Mouse (Mus musculus) testis, postnatal 14 days (tissue): ENCODE measurements at regions not wholly inside any gene's neighbourhood (a gene's known extent, or its start where the extent isn't known, plus 50 kb on each side); places are given as distances from the start of the nearest gene placed in this dataset.

Source experiments
- DNase-seq: peaks from one replicate; pipeline ENCODE4 v3.0.0; 2021; ENCODE audit warnings: low spot score

DNA sequence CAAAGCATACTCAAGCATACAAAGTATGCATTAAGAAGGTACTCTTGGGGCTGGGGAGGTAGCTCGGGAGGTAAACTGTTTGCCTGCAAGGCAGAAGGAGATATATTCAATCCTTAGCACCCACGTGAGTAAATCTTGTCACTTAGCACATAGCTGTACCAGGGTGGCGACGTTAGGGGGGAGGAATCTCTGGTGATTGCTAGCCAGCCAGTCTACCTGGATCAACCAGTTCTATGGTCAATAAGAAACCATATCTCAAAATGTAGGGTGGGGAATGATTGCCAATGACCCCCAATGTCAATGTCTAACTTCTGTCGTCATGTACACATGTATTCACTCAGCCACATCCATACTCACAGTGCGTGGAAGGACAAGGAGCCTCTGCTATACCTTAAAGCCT is 214.5 kb downstream of the CK137956 start:
- DNase-seq: no peak

DNA sequence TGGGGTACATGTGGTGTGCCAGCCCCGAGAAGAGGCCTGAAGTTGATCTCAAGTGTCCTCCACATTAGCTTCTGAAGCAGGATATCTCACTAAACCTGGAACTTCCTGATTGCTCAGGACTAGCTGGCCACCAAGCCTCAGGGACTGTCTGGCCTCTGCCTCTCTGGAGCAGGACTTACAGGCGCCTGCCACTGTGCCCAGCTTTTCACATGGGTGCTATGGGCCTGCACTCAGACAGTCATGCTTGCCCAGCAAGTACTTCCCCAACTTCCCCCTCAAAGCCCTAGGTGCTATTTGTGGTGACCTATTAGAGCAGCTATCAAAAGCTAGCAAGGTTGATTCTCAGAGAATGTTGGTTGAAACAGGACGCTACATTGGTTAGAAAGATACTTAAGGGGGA is 220.0 kb downstream of the CK137956 start:
- DNase-seq: no peak

DNA sequence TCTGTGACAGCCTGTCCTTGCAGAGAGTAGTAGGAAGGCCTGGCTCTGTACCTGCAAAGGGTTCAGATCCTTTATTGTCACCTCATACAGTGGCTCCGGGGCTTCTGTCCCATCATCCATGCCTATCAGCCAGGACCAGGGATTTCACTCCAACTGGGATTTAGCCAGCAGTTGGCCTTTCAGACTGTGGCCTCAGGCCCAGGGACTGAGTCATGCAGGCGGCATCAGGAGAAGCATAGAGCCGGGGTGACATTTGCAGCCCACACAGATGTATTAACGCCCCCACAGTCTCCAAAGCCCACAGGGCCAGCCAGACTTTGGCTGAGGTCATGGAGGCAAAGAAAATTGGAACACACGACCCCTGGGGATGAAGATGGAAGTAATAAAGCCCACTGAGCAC is 222.9 kb downstream of the CK137956 start:
- DNase-seq: no peak

DNA sequence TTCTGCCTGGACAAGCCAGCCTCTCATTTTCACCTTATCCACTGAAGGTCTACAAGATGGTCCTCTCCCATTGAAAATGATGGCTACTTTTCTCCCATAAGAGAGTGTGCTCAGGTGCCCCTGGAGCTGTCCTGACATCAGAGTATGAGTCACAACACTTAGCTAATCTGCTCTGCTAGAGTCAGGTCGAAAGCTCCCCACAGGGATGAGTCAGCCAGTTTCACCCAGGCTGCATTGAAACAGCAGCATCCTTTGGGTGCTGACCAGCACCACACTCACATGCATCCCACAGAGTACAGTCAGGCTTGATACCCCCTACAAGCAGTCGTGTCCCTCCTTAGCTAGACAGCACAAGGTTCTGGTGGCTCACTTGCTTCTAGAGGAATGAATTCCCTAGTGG is 234.0 kb downstream of the CK137956 start:
- DNase-seq: no peak

DNA sequence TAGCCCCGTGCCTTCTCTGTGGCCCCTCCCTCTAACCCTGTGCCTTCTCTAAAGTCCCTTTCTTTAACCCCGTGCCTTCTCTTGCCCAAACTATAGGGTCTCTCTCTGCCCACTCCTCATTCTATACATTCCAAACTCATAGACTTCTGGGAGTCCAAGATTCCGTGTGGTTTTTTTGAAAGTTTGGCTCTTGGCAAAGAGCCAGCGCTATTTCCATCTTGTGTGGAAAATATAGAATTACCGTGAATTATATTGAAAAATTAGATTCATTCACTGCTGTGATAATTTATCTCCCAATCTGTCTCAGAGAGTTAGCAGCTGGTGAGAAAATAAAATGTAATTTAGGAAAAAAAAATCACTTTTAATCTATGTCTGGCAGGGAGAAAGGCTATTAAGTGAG is 234.6 kb downstream of the CK137956 start:
- DNase-seq: no peak

DNA sequence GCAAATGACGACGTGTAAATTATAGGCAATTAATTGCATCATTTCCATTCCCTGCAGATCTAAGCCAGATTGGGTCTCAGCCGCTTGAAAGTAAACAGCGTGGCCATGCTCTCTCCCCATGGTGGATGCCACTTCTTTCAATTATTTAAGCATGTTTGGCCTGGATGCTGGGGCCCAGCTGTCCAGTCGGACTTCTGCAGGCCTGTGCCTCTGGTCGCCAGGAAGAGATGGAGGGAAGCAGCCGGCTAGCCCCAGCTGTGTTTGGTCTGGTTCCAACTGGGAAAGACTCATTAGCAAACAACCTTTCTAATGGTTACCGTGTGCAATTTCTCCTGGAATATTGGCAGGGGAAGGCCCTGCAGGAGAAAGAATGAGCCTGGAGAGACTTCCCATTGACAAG is 236.1 kb downstream of the CK137956 start:
- DNase-seq: no peak

DNA sequence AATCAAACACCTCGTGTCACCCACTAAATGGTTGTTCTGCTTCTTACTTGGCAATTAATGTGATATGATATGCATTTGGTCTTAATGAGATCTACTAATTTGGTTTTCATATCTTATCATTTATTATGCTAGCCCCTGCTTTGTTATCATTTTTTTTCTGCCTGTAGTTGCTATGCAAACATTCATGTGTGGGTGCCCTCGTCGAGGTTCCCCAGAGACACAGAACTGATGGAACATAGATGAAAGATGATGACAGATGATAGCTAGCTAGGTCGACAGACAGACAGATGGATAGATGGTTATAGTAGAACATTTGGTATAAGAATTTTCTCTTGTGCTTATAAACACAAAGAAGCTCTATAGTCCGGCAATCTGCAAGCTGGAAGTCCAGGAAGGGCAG is 252.1 kb downstream of the CK137956 start:
- DNase-seq: no peak

DNA sequence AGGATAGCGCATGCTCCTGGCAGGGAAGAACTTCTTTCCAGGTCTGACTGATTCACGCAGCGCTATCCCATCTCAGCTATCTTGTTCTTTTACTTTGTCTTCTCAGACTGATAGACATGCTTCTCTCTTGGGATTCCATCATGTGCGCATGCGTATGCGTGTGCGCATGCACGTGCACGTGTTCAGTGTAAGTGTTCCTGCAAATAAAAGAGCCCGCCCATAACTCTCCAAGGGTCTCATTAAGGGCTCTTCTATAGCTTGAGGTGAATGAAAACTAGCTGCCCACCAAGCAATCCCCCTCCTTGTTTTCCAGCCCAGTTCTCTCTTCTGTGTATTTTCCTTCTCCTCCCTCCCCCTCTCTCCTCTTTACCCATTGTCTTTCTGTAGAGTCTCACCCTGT is 258.5 kb downstream of the CK137956 start:
- no peak for DNase-seq

DNA sequence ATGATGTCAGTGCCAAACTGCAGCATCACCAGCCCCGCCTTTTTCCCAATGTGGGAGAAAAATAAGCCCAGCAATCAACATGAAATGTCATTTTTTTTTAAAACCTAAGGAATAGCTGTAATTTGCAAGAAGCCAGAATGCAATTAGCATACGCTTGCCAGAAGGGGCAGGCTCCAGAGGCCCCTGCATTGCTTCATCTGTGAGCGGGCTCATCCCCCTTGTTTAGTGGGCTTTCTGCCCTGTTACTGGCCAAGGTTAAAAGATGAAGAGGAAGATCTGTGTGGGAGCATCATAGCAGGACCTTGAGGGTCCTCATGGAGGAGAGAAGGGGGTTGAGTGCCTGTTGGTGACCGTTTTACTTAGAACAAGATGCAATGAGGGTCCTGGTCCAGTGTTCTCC is 259.9 kb downstream of the CK137956 start:
- DNase-seq: no peak

DNA sequence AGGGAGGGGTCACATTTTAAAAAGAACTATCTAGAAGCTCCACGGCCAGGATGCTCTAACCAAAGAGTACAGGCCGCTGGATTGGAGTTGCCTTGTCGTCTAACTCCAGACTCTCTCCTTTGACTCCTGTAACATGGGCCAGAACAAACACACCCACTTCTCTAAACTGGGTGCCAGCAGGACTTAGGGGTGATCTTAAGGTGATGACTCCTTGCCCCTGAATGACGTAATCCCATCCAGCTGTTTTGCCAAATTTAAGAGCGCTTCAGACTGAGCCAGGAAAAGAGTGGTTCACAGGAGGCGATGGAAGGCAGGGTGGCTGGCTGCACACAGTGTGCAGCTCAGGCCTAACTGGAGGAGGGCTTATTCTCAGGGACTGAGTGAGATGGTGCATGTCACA is 261.0 kb downstream of the CK137956 start:
- DNase-seq: no peak

DNA sequence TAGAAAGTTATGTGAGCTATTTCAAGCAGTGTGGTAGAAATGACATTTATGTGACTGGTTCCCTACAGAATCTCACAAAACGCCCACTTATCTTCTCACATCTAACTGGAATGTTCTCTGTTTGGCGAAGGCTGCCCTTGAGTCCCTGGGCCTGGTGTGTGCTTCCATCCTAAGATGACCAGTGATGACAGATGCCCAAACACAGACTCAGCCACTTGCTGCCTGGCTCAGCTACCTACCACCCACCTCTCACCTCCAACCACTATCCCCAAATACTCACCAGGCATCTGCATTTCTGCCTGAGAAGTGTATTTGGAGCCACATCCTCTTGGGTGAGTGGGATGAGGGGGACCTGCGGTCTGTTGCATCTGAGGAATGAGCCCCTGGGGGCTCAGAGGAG is 262.6 kb downstream of the CK137956 start:
- no peak for DNase-seq

DNA sequence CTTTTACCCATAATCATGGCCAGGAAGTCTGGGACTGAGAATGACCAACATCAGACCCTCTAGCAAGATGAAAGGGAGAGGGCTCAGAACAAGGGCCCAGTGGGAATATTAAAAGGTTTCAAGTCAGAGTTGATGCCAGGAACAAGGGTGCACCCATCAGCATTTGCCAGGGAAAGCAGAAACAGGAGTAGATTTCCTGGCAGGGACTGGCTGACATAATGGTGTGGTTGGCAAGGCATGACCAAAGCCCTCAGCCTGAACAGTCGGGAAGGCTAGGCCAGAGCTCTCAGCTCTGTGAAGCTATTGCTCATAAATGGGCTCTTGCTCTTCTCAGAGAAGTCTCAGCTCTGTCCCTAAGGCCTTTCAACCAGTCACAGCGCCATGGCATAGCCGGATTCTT is 263.6 kb downstream of the CK137956 start:
- no peak for DNase-seq

DNA sequence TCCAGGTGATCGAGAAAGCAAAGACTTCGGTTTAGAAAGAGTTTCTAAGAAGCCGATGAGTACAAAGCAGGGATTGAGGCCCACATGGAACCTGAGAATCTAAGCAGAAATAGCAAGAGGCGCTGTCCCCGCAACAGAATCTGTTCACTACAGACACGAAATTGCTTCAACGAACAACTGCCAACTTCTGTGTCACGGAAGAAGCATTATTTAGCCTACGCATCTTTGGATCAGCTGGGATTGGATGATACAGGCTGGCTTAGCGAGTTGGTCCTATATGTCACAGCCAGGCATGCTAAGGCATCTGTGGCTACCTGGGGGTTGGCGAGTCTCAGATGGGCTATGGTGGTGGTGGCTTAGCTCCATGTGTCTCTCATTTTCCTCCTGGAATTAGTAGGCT is 269.1 kb downstream of the CK137956 start:
- no peak for DNase-seq

DNA sequence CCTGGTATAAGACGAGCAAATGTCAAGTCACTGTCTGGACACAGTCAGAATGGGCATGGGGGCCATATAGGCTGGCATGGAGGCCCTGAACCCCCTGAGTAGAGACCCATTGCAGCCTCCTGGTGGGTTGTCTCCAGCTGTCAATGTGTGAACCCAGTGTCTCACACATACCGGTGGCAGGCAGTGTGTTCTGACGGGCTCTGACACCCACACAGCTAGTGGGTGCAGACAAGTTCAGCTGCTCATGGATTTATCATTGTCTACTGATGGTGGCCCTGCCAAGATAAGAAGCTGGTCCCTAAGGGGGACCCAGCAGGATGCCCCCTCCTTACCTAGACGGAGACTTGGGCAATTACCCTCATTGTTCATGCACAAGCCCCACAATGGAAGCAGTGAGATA is 280.8 kb downstream of the CK137956 start:
- DNase-seq: no peak

DNA sequence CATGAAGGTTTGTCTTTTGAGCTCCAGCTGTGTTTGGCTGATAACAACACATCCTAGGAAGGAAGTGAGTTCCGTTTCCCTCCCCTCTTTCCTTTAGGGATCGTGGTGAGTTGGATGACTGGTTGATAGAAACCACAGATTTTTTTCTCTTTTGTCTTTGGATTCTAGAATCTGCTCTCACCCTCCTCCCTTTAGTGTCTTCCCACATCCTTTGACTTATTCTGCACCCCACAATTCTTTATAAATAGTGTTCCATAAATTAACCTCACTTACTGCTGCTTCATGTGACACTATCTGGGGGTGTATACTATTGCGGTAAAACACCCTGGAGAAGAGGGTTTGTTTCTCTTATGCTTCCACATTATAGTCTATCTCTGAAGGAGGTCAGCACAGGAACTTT is 285.7 kb downstream of the CK137956 start:
- no peak for DNase-seq

DNA sequence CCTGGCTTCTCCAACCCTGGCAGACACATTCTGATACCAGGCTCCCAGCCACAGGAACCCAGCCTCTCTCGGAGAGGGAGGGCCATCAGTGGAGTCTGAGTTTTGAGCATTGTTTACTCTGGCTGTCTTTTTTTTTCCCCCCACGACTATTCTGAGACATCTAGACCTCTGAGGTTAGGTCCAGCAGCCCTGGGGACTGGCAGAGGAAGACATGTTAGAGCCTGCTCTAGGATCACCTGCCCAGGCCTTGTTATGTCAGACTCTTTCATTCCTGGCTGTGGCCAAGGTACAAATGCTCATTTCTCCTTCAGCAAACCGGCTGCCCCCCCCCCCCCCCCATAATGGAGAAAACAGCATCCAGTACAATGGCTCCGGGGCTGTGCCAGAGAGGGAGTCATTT is 291.4 kb downstream of the CK137956 start:
- no peak for DNase-seq

DNA sequence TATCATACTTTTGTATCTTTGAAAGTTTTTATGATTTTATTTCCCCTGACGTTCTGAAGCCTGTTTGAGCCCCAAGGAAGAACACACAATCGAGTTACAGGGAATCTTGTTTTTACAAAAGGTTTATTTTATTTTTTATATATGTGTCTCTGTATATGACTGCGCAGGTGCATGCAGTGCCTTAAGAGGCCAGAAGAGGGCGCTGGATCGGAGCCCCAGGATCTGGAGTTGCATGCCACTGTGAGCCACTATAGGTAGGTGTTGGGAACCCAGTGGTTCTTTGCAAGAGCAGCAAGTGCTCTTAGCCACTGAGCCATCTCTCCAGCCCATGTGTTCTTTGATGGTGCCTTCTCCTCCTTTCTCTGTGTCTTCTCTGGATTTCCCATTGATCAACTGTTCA is 292.3 kb downstream of the CK137956 start:
- no peak for DNase-seq

DNA sequence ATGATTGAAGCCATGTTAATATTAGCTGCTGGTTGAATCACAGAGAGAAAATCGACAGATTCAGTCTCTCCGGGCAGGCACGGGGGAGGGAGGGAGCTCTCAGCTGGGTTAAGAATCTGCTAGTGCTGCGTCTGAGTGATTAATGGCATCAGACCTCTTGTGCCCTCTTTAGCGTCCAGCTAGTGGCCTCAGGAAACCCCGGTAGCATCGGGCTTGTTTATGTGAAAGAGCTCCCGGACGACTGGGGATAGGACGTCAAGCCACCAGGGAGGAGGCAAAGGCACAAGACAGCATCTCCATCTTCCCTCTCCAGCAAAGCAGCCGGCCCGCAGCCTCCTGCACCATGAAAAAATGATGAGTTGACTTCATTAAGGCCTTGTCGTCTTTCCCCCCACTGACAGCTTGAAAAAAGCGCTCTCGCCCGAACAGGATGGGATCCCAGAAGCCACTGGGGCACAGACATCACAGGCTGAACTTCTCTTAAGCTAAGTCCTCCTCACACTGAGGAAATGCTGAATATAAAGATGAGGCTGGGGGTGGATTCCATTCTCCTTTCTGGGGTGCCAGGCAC is 294.9 kb downstream of the CK137956 start:
- DNase-seq: no peak

DNA sequence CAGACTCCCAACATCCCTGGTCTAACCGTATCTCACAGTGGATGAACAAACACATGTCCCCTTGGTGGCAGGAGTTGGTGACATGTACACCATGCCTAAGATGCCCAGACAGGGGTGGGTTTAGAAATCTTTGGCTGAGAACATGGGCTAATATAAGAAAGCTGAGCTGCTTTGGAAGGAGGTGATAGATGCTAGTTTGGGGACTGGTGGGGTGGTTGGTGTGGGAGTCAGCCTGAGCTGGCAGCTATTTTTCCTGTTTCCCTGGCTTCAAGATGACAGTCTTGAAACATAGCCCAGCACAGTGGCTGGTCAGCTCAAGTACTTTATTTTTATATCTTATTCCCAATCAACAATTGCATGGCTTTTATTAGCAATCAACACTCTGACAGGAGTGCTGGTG is 302.0 kb upstream of the Gjb5 start:
- DNase-seq: no peak

DNA sequence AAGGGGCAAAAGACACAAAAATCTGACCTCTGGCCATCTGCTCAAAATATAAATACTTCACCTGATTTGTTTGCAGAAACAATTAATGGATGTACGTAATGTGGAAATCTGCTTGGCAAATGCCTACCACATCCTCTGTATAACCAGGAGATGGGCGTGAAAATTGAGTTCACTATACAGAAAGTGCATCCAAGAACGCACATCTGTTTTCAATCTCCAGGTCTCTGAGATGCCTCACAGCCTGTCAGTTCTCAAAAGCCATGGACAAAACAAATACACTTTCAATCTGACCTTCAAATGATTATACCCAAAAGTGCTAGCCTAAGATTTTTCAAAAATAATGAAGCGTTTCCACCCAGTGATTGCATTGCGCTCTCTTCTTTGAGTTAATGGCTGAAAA is 293.6 kb upstream of the Gjb5 start:
- no peak for DNase-seq

DNA sequence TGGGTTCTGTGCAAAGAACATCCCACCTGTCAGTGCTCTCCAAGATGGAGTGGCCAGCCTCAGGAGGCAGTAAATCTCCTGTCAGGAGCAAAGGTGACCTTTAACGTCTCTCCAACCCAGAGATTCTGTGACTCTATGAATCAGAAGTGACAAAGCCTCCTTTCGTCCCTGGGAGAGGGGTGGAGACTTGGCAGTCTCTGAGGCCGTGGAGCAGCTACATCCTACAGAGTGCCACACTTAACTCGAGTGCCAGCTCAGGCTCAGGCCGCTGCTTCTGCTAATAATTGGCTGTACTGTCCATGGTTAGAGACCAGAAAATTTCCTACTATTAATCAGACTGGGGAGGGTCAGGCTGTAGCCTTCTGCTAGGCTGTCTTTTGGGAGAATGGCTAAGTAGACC is 290.0 kb upstream of the Gjb5 start:
- DNase-seq: no peak

DNA sequence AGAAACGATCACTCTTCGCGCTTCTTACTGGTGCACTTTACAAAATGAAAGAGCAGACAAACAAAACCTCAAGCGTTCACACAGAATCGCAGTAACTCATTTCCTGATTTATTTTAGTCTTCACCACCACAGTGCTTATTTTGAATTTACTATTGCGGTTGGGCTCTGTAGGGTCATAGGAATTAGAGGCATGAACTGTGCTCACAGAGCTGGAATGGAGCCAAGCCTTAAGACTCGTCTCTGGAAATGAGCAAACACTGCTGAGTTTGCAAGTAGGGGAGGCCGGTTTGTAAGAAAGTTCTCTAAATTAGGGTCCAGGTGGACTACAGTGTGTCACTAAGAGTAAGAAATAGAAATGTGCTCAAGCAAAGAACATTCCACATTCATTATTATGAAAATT is 289.2 kb upstream of the Gjb5 start:
- no peak for DNase-seq

DNA sequence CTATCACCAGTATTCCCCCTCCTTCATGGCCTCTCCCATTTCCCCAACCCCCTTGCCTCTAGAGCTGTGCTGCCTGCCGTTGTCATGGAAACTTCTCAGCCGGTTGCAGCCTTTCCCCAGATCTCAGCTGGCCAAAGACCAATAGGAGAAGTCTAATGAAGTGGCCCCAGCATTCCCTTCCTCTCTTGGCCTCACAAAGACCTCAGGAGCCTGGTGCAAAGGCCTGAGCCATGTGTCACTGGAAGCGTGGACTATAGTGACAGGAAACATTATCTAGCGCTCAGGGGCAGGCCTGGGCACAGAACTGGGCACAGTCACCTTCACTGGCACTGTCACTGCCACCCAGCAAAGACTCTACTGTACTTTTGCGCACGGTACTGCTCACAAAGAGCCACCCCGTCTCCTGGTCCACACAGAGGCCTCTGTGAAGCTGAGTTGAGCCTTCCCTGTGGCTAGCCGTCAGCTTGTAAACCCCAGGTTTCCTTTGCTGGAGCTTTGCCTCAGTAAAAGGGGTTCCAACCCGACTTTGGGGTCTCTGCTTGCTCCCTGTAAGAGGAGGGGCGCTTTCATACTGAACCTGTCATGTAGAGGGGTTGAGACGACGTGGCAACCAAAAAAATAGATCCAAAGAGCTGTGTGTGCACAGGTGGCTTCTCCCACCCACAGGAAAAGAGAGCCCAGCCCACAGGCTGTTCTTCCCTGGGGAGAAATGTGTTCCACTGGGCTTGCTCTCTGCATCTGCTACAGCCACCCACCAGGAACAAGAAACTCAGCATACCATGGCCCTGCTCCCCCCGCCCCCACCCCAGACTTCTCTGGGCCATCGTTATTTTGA is 282.5 kb upstream of the Gjb5 start:
- no peak for DNase-seq

DNA sequence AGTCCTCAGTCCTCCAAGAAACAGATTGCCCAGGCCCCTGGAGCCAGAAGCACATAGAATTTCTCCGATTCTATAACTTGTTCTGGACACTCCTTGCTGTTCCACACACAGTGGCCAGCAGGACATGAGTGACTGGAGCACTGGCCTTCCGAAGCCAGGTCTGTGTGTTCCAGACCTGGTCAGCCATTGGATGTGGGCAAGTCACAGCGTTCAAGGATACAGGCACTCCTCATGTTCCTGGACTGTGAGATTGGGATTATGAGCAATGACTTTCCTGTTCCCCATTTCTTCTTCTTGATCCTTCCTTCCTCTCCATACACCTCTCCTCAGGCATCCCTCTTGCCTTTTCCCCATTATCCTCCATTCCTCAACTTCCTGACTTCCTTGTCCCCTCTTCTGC is 281.8 kb upstream of the Gjb5 start:
- no peak for DNase-seq
